Mouse (Mus musculus): ENCODE results near the gene Tmem54. TPM values are rescaled to one million over a fixed set of nuclear protein-coding genes. Genes with fewer than 3 reads are reported as not detected.
A peak's percentile ranks its signal among the peaks of the same experiment; 100 is the strongest.

The Tmem54 gene
- total and polyA plus RNA-seq, 3 experiments: not detected

DNA sequence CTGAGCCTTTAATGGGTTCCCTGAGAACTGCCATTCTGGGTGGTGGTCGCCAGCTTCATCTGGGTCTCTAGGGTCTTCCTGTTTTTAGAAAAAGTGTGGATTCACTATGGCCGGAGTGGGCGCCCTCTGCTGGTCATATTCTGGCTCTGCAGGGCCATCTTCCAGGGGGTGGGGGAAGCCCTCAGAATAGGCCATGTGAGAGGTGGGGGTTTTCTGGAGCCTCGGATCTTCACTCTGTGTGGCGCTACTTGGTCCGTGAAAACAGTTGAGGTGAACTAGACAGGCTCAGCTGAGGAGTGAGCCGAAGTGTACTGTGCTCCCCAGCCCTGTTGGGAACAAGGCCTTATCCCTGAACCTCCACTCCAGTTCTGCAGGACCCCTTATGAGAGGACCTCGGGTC, 24.8 kb downstream of the Tmem54 start:
- Histone ChIP-seq H3K4me1 (ENCODE audit: insufficient read depth, low read depth, low read length) (peaks cover 44% of the 10 kb centered on the region), H3K9me3 (replicated peaks) (no peaks in the 10 kb centered on the region), H3K4me3 (ENCODE audit: low read depth, low read length) (peak overlapping the region; percentile 30; the same call in 1 of the 2 replicates), H3K27me3 (ENCODE audit: insufficient read depth, low read length) (peaks cover 57% of the 10 kb centered on the region), H3K36me3 (replicated peaks) (no peaks in the 10 kb centered on the region)
- no peak for TF ChIP-seq GATA2 (IDR thresholded peaks at IDR 0.05; ENCODE audit: borderline replicate concordance, low read depth, low read length)
- TF ChIP-seq CTCF (IDR thresholded peaks at IDR 0.05; ENCODE audit: low read depth, low read length): peak; percentile 79
- DNase-seq (ENCODE audit: low spot score) (no peak), ATAC-seq (ENCODE audit: extremely low read depth, insufficient number of reproducible peaks, low FRiP score, poor library complexity, severe bottlenecking) (no peak)

DNA sequence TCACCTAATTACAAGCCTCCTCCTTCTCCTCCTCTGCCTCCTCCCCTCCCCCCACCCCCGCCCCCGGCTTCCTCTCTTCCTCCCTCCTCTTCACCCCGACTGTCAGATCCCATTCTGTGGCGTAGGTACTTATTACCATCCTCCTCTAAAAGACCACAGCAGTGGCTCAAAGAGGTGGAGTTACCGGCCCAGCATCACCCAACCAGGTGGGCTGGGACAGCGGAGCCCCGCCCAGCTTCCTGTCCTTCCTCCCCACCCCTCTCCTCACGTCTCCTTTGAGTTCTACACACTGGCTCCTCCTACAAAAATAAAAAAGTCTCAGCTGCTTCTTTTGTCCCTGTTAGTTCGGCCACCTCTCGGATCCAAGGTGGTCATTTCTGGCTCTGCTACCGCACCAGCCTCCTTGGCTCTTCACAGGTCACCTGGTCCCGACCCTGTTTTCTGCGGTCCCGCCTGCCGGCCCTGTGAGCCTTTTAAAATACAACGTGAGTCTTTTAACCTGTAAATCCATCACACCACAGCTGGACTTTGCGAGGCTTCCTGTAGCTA, 25.5 kb downstream of the Tmem54 start:
- no peak for ATAC-seq (ENCODE audit: extremely low read depth, insufficient number of reproducible peaks, low FRiP score, poor library complexity, severe bottlenecking)
- H3K4me3 ChIP-seq (ENCODE audit: low read depth, low read length): peak overlapping the region; percentile 47; the same call in 1 of the 2 replicates
- no peaks in the 10 kb centered on the region for H3K9me3 ChIP-seq (replicated peaks)
- no peak for DNase-seq (ENCODE audit: low spot score)
- TF ChIP-seq TAL1 (conservative IDR thresholded peaks at IDR 0.05; ENCODE audit: low read depth, low read length) (no peak), POLR2AphosphoS5 (IDR thresholded peaks at IDR 0.05; ENCODE audit: insufficient replicate concordance, low read depth, low read length) (no peak), GATA2 (IDR thresholded peaks at IDR 0.05; ENCODE audit: borderline replicate concordance, low read depth, low read length) (no peak), CTCF (IDR thresholded peaks at IDR 0.05; ENCODE audit: low read depth, low read length) (no peak), GATA1 (IDR thresholded peaks at IDR 0.05; ENCODE audit: borderline replicate concordance, low read length) (no peak)
- peaks cover 56% of the 10 kb centered on the region for H3K27me3 ChIP-seq (ENCODE audit: insufficient read depth, low read length)
- no peaks in the 10 kb centered on the region for H3K36me3 ChIP-seq (replicated peaks)
- H3K4me1 ChIP-seq (ENCODE audit: insufficient read depth, low read depth, low read length): peaks cover 48% of the 10 kb centered on the region

DNA sequence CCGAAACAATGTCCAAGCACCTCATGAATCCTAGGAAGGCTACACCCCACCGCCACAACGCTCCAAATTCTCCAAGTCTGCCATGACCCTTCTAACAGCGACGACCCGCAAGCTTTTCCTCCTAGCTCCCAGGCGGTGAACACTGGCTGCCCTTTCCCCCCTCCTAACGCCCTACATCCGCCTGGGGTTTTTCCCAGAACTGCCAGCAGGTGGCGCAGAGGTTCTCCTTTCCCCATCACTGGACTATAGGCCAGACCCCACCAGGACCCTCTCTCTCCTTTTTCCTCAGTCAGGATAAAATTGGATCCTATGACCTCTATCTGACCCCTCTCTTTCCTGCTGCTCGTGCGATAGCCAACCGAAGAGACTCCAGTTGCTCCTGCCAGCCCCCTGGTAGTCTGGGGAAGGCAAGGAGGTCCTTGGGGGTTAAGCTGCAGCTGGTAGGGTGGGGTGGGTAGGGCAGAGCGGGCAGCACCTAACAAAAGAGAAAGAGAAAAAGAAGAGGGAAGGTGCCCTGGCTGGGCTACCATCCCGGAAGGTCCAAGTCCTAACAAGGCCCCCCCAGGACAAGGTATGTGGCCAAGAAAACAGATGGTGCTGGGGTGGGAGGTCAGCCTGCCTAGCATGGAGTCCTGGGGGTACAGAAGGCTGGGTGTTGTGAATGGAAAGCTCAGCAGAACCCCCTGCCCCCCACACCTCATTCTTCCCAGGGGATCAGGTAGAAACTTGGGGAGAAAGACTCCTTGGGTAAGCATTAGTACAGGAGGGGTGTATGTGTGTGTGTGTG, 29.6 kb downstream of the Tmem54 start:
- H3K4me3 ChIP-seq (ENCODE audit: low read depth, low read length): peak overlapping the region; percentile 30; the same call in 1 of the 2 replicates
- no peak for DNase-seq (ENCODE audit: low spot score)
- peaks cover 54% of the 10 kb centered on the region for H3K27me3 ChIP-seq (ENCODE audit: insufficient read depth, low read length)
- no peaks in the 10 kb centered on the region for H3K9me3 ChIP-seq (replicated peaks)
- peaks cover 74% of the 10 kb centered on the region for H3K4me1 ChIP-seq (ENCODE audit: insufficient read depth, low read depth, low read length)
- ATAC-seq (ENCODE audit: extremely low read depth, insufficient number of reproducible peaks, low FRiP score, poor library complexity, severe bottlenecking): no peak
- H3K36me3 ChIP-seq (replicated peaks): peaks cover 10% of the 10 kb centered on the region
- TF ChIP-seq GATA2 (IDR thresholded peaks at IDR 0.05; ENCODE audit: borderline replicate concordance, low read depth, low read length) (no peak), CTCF (IDR thresholded peaks at IDR 0.05; ENCODE audit: low read depth, low read length) (peak; percentile 90), TAL1 (conservative IDR thresholded peaks at IDR 0.05; ENCODE audit: low read depth, low read length) (no peak), POLR2AphosphoS5 (IDR thresholded peaks at IDR 0.05; ENCODE audit: insufficient replicate concordance, low read depth, low read length) (no peak), GATA1 (IDR thresholded peaks at IDR 0.05; ENCODE audit: borderline replicate concordance, low read length) (no peak)

DNA sequence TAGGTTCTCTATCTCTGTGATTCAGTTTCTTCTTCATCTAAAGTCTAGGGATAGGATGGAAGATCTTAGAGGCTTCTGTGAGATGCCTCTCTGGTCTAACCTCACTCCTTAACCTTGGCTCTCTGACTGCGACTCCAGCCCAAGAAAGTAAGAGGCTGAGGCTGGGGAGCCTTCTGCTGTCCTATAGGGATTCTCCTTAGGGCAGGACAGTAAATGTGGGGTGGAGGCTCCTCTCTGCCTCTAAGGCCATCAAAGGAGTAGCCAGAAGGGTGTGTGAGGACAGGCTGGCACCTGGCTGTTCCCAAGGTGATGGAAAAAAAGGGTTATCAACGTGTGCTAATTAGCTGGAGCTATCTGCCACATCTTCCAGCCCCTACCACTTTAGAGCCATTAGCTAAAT, 30.3 kb downstream of the Tmem54 start:
- TF ChIP-seq GATA2 (IDR thresholded peaks at IDR 0.05; ENCODE audit: borderline replicate concordance, low read depth, low read length) (no peak), POLR2AphosphoS5 (IDR thresholded peaks at IDR 0.05; ENCODE audit: insufficient replicate concordance, low read depth, low read length) (no peak), CTCF (IDR thresholded peaks at IDR 0.05; ENCODE audit: low read depth, low read length) (no peak), GATA1 (IDR thresholded peaks at IDR 0.05; ENCODE audit: borderline replicate concordance, low read length) (no peak), TAL1 (conservative IDR thresholded peaks at IDR 0.05; ENCODE audit: low read depth, low read length) (no peak)
- DNase-seq (ENCODE audit: low spot score) (no peak), ATAC-seq (ENCODE audit: extremely low read depth, insufficient number of reproducible peaks, low FRiP score, poor library complexity, severe bottlenecking) (no peak)
- Histone ChIP-seq H3K4me1 (ENCODE audit: insufficient read depth, low read depth, low read length) (peaks cover 74% of the 10 kb centered on the region), H3K27me3 (ENCODE audit: insufficient read depth, low read length) (peaks cover 54% of the 10 kb centered on the region), H3K9me3 (replicated peaks) (no peaks in the 10 kb centered on the region), H3K4me3 (ENCODE audit: low read depth, low read length) (no peak overlapping the region), H3K36me3 (replicated peaks) (peaks cover 10% of the 10 kb centered on the region)

DNA sequence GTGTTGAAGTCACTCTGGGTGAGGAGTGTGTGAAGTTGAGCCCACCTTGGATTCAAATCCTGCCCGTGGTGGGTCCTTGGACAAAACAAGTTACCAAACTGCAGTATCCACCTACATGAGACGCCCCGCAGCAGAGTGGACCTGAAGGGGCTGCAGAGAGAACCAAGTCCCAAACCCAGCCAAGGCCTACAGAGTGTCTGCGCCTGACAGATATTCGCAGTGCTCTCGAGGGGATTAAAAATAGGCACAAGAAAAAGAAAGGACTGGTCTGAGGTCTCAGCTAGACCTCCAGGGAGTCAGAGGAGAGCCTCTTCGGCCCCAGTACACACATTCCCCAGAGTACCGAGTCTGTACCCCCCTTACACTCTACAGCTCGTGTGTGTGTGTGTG, 30.8 kb downstream of the Tmem54 start:
- Histone ChIP-seq H3K27me3 (ENCODE audit: insufficient read depth, low read length) (peaks cover 49% of the 10 kb centered on the region), H3K4me1 (ENCODE audit: insufficient read depth, low read depth, low read length) (peaks cover 74% of the 10 kb centered on the region), H3K4me3 (ENCODE audit: low read depth, low read length) (peak overlapping the region; percentile 76), H3K36me3 (replicated peaks) (peaks cover 10% of the 10 kb centered on the region), H3K9me3 (replicated peaks) (no peaks in the 10 kb centered on the region)
- ATAC-seq (ENCODE audit: extremely low read depth, insufficient number of reproducible peaks, low FRiP score, poor library complexity, severe bottlenecking) (no peak), DNase-seq (ENCODE audit: low spot score) (no peak)
- TF ChIP-seq GATA2 (IDR thresholded peaks at IDR 0.05; ENCODE audit: borderline replicate concordance, low read depth, low read length) (no peak), CTCF (IDR thresholded peaks at IDR 0.05; ENCODE audit: low read depth, low read length) (no peak), POLR2AphosphoS5 (IDR thresholded peaks at IDR 0.05; ENCODE audit: insufficient replicate concordance, low read depth, low read length) (no peak), GATA1 (IDR thresholded peaks at IDR 0.05; ENCODE audit: borderline replicate concordance, low read length) (no peak), TAL1 (conservative IDR thresholded peaks at IDR 0.05; ENCODE audit: low read depth, low read length) (no peak)

DNA sequence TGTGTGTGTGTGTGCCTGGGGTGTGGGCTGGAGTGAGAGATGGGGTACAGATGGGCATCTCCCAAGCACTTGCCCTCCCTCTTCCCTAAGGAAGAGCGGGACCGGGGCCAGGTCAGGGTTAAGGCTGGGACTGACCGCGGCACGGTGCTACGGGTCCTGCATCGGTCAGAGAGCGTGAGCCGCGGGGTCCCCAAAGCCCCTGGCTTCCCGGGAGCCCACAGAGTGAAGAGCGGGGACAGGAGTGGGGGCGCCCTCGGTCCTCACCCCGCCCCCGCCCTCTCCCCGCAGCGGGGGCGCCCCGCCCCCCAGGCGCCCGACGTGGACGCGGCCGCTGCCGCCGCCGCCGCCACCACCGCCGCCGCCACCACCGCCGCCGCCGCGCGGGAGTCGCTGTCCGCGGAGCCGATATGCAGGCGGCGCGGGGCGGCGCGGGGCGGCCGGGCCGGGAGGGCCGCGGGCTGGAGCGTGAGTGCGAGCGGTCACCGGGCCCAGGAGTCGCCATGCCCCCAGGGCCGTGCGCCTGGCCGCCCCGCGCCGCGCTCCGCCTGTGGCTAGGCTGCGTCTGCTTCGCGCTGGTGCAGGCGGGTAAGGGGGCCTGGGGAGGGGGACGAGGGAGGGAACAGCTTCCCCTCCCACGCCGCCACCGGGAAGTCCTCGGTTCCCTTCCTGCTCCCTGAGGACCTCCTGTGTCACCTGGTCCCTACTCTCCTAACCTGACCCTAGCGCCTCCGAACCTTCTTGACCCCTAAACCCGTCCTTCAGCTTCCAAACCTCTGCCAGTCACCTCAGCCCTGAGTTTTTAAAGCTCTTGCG, 31.4 kb downstream of the Tmem54 start, which contains the start of gene Fndc5:
Fndc5 (plus strand) TSS at position 421 of the 813 bp plus-strand sequence.
- Histone ChIP-seq H3K27me3 (ENCODE audit: insufficient read depth, low read length) (peaks cover 43% of the 10 kb centered on the region), H3K4me3 (ENCODE audit: low read depth, low read length) (peak within 1 kb of the TSS; percentile 76), H3K36me3 (replicated peaks) (peaks cover 14% of the 10 kb centered on the region), H3K9me3 (replicated peaks) (no peaks in the 10 kb centered on the region), H3K4me1 (ENCODE audit: insufficient read depth, low read depth, low read length) (peaks cover 78% of the 10 kb centered on the region)
- ATAC-seq (ENCODE audit: extremely low read depth, insufficient number of reproducible peaks, low FRiP score, poor library complexity, severe bottlenecking): no peak
- TF ChIP-seq TAL1 (conservative IDR thresholded peaks at IDR 0.05; ENCODE audit: low read depth, low read length): no peak
- no peak for TF ChIP-seq CTCF (IDR thresholded peaks at IDR 0.05; ENCODE audit: low read depth, low read length)
- TF ChIP-seq POLR2AphosphoS5 (IDR thresholded peaks at IDR 0.05; ENCODE audit: insufficient replicate concordance, low read depth, low read length): no peak
- no peak for TF ChIP-seq GATA2 (IDR thresholded peaks at IDR 0.05; ENCODE audit: borderline replicate concordance, low read depth, low read length)
- no peak for TF ChIP-seq GATA1 (IDR thresholded peaks at IDR 0.05; ENCODE audit: borderline replicate concordance, low read length)
- no peak for DNase-seq (ENCODE audit: low spot score)

All from G1E (cell line).